Mouse (Mus musculus): Measurements from ENCODE around the gene Gc. TPM values are rescaled to one million over a fixed set of nuclear protein-coding genes. Genes with fewer than 3 reads are reported as not detected.

Gene Gc
- not detected for total RNA-seq (2023)

DNA sequence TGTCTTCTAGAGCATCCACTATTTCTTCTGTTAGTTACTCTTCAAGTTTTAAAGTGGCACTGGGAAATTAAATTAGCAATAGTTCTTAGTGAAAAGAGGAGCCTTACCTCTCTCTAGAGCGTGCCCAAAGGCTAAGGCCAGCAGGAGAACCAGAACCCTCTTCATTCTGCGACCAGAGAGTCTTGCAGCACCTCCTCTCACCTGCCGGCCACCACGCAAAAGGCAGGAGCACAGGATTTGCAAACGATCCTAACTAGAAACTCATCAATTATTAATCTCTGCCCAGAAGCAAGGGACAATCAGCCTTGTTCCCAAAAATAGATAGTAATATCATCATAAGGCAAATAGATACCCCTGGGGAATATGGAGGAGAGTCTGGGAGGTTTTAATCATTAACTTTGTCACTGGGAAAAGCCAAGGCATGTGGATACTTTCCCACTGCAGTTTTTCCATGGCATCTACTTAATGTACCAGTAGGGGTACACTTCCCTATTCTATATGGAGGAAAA is at the start of gene Gc:
Gene Gc (minus strand): TSS at position 345 of the 509 bp plus-strand sequence.

Other genes with a start within 250 kb of the Gc start
- gene Npffr2, start 69.5 kb upstream of the Gc start, total RNA-seq (2023), result not detected

Data from CD8-positive naive resting alpha-beta T cell, adult 57 days (primary cell).